18 mouse cellular contexts compared by ENCODE assay signal in genomic region chr1:39512183-39512582, GRCm38 (mm10). TPM values are rescaled to one million over a fixed set of nuclear protein-coding genes. Genes with fewer than 3 reads are reported as not detected.
A peak's percentile ranks its signal among the peaks of the same experiment; 100 is the strongest.
DNase-seq lines count a peak whose midpoint lies in the region; ATAC-seq and TF ChIP-seq lines count a peak whose summit lies in the region.
"Had no signal": no experiment of that assay in that cellular context is flagged by ENCODE, and none has a peak within 500 bp of the region (broad histone marks: within the 10 kb centered on the region; RNA-seq: fewer than 3 reads in every experiment).

No protein-coding gene starts in this region.

- H3K79me2 ChIP-seq in CH12.LX (replicated peaks; ENCODE audit: control insufficient read depth, extremely low read depth, insufficient read depth, poor library complexity, severe bottlenecking): no peaks in the 10 kb centered on the region

- TF ChIP-seq POLR2A in CH12.LX (IDR thresholded peaks at IDR 0.05; ENCODE audit: low read depth, low read length): no peak

- H3K27me3 ChIP-seq in CH12.LX (replicated peaks): no peaks in the 10 kb centered on the region
- H3K27me3 ChIP-seq: embryonic facial prominence, embryonic 12.5 days; forebrain, embryonic 13.5 days; forebrain, embryonic 15.5 days; Patski had no signal

- TF ChIP-seq CTCF in CH12.LX (conservative IDR thresholded peaks at IDR 0.05 in 1 of 2, IDR thresholded peaks at IDR 0.05 in 1 of 2; ENCODE audit: low read depth in 2 of 2, low read length in 2 of 2): no peak

- no peak overlapping the region for H3K4me3 ChIP-seq in CH12.LX (replicated peaks in 1 of 3; ENCODE audit: low read depth in 2 of 3, low read length in 2 of 3, poor library complexity in 1 of 3)
- H3K4me3 ChIP-seq in ES-E14 (ENCODE audit: insufficient read depth in 1 of 2, low read depth in 1 of 2, low read length in 2 of 2, poor library complexity in 1 of 2, severe bottlenecking in 1 of 2): no peak overlapping the region
- H3K4me3 ChIP-seq: embryonic facial prominence, embryonic 10.5 days; embryonic facial prominence, embryonic 12.5 days; forebrain, embryonic 13.5 days; forebrain, embryonic 15.5 days had no signal

- H3K9me3 ChIP-seq in CH12.LX (replicated peaks; ENCODE audit: low read length): no peaks in the 10 kb centered on the region
- no peaks in the 10 kb centered on the region for H3K9me3 ChIP-seq in ES-E14 (ENCODE audit: control insufficient read depth, insufficient read depth, low read depth, low read length)
- H3K9me3 ChIP-seq: embryonic facial prominence, embryonic 10.5 days; embryonic facial prominence, embryonic 12.5 days; forebrain, embryonic 13.5 days; forebrain, embryonic 15.5 days had no signal

- TF ChIP-seq RAD21 in CH12.LX (IDR thresholded peaks at IDR 0.05; ENCODE audit: low read depth, low read length): no peak

- TF ChIP-seq EP300 in CH12.LX (IDR thresholded peaks at IDR 0.05; ENCODE audit: low read length): no peak

- H3K27ac ChIP-seq in CH12.LX (ENCODE audit: insufficient read depth, low read depth) (no peak overlapping the region), ES-E14 (ENCODE audit: insufficient read depth, low read depth, low read length, poor library complexity, severe bottlenecking) (no peak overlapping the region)
- H3K27ac ChIP-seq: embryonic facial prominence, embryonic 10.5 days; embryonic facial prominence, embryonic 12.5 days; forebrain, embryonic 13.5 days; forebrain, embryonic 15.5 days had no signal

- H3K4me1 ChIP-seq in CH12.LX (ENCODE audit: control insufficient read depth in 1 of 2, insufficient read depth in 2 of 2): peaks cover 7 to 8% of the 10 kb centered on the region in 2 experiments; a peak in 3 of 4 replicates
- H3K4me1 ChIP-seq in ES-E14 (ENCODE audit: control insufficient read depth in 2 of 2, insufficient read depth in 2 of 2, low read length in 2 of 2, poor library complexity in 1 of 2): peaks cover 0 to 5% of the 10 kb centered on the region in 2 experiments; a peak in 1 of 4 replicates
- H3K4me1 ChIP-seq: forebrain, embryonic 13.5 days; forebrain, embryonic 15.5 days had no signal

- no peak overlapping the region for H3K9ac ChIP-seq in CH12.LX (ENCODE audit: insufficient read depth, low read depth)
- no peak overlapping the region for H3K9ac ChIP-seq in ES-E14 (ENCODE audit: insufficient read depth, low read depth, low read length, poor library complexity, severe bottlenecking)
- H3K9ac ChIP-seq: embryonic facial prominence, embryonic 12.5 days; forebrain, embryonic 13.5 days; forebrain, embryonic 15.5 days; forebrain, postnatal 0 days had no signal

- no peak for ATAC-seq in megakaryocyte-erythroid progenitor cell, adult 5-6 weeks (replicated peaks; ENCODE audit: low FRiP score, low TSS enrichment, poor library complexity, severe bottlenecking)
- ATAC-seq: forebrain, embryonic 13.5 days; forebrain, embryonic 15.5 days; Patski had no signal

- in situ Hi-C loops in CH12.LX (cut with MboI; ENCODE audit: low pct_ligation_motif_present, low pct_unique_long_range_greater_than_20kb, low sequenced_read_pairs) (no loop called here), ES-E14 (cut with MboI; ENCODE audit: low sequenced_read_pairs in 2 of 2, unreplicated experiment in 2 of 2) (loop anchor here (10.0 to 25.0 kb wide), 3 partner anchors 125 to 507 kb away; no protein-coding TSS in a partner anchor)

- dilution Hi-C loops in CH12.LX (cut with MboI; ENCODE audit: extremely low pct_ligation_motif_present, extremely low pct_unique_long_range_greater_than_20kb, low sequenced_read_pairs): no loop called here

- H3K36me3 ChIP-seq in CH12.LX (replicated peaks in 1 of 2; ENCODE audit: control insufficient read depth in 1 of 2, insufficient read depth in 1 of 2, low read length in 1 of 2): no peaks in the 10 kb centered on the region
- no peaks in the 10 kb centered on the region for H3K36me3 ChIP-seq in ES-E14 (ENCODE audit: control insufficient read depth, insufficient read depth, low read length, poor library complexity, severe bottlenecking)
- H3K36me3 ChIP-seq: embryonic facial prominence, embryonic 10.5 days; embryonic facial prominence, embryonic 12.5 days; forebrain, embryonic 15.5 days had no signal

- DNase-seq in CH12.LX (ENCODE audit: extremely low read depth): no peak
- DNase-seq in ES-E14 (ENCODE audit: low read depth, low spot score): no peak
- peak; percentile 24 for DNase-seq in R1 (ENCODE audit: low read depth, low spot score)
- no peak for DNase-seq in kidney, postnatal 36 days
- DNase-seq: adrenal gland, adult 2 months; adrenal gland, postnatal 14 days; cerebellum, adult 11-12 months; cerebellum, adult 2 months; cerebellum, adult 9-10 months; cerebellum, postnatal 10 days; cerebellum, postnatal 25 days had no signal

- peak overlapping the region; percentile 40; the same call in 1 of the 2 replicates for H3K4me2 ChIP-seq in CH12.LX (ENCODE audit: insufficient read depth, low read depth, poor library complexity, severe bottlenecking)
- H3K4me2 ChIP-seq: embryonic facial prominence, embryonic 12.5 days; forebrain, embryonic 13.5 days; forebrain, embryonic 15.5 days had no signal

TF ChIP-seq in CH12.LX, 34 proteins besides CTCF, POLR2A, EP300 and RAD21:
- TF ChIP-seq TBP (conservative IDR thresholded peaks at IDR 0.05; ENCODE audit: low read depth, low read length): no peak
- peak; percentile 91 for TF ChIP-seq MAFK (IDR thresholded peaks at IDR 0.05; ENCODE audit: insufficient replicate concordance, low read length)

TF ChIP-seq in ES-E14, 5 proteins besides CTCF, POLR2A, EP300 and RAD21:
- TF ChIP-seq ZNF384 (IDR thresholded peaks at IDR 0.05; ENCODE audit: low read depth, low read length): no peak
- TF ChIP-seq MAFK (IDR thresholded peaks at IDR 0.05; ENCODE audit: insufficient read depth, low read depth, low read length): peak; percentile 95

RNA-seq across cellular contexts. Expression of gene Cnot11, which starts 22.6 kb away (rescaled TPM):
- total RNA-seq in CH12.LX (2012; rRNA removed): 15.3 and 17.8 TPM in 2 replicates
- total RNA-seq in CH12.LX (2014; rRNA removed): 28.6 and 31.8 TPM in 2 replicates
- polyA plus RNA-seq in CH12.LX (2012; ENCODE audit: insufficient read length, low read depth): 29.9 and 34.9 TPM in 2 replicates
- total RNA-seq in ES-E14 (2012; rRNA removed): 17.8 and 21.7 TPM in 2 replicates
- total RNA-seq in megakaryocyte-erythroid progenitor cell, adult 5-6 weeks (2014; fragmentation: Nextera tagmentation): 25.9 and 27.2 TPM in 2 replicates
- 25.1 and 28.9 TPM in 2 replicates for total RNA-seq in megakaryocyte-erythroid progenitor cell, adult 5-6 weeks (2017)

RNA-seq across cellular contexts. Expression of gene Tbc1d8, which starts 33.6 kb away (rescaled TPM):
- total RNA-seq in CH12.LX (2012; rRNA removed) (0.81 and 0.88 TPM in 2 replicates), CH12.LX (2014; rRNA removed) (0.16 and 0.30 TPM in 2 replicates), ES-E14 (2012; rRNA removed) (6.1 and 12.1 TPM in 2 replicates)
- 1.4 and 1.8 TPM in 2 replicates for polyA plus RNA-seq in CH12.LX (2012; ENCODE audit: insufficient read length, low read depth)
- 14.1 and 25.6 TPM in 2 replicates for total RNA-seq in megakaryocyte-erythroid progenitor cell, adult 5-6 weeks (2014; fragmentation: Nextera tagmentation)
- total RNA-seq in megakaryocyte-erythroid progenitor cell, adult 5-6 weeks (2017): 4.9 and 13.1 TPM in 2 replicates
